Mouse (Mus musculus) ES-E14 (cell line): ENCODE results near the gene Madcam1. TPM values are rescaled to one million over a fixed set of nuclear protein-coding genes. Genes with fewer than 3 reads are reported as not detected.
A peak's percentile ranks its signal among the peaks of the same experiment; 100 is the strongest.

Source experiments
- DNase-seq: peaks from one replicate; pipeline ENCODE4 v3.0.0-alpha.2; 2013; ENCODE audit warnings: low read depth, low spot score
- H3K27ac ChIP-seq: 2 replicates; pipeline ENCODE4 v1.5.1; 2012; ENCODE audit warnings: low read depth, mild to moderate bottlenecking, low read length, moderate library complexity, mixed read lengths; ENCODE audit not compliant: poor library complexity, insufficient read depth, severe bottlenecking
- H3K36me3 ChIP-seq: 2 replicates; pipeline ENCODE4 v1.6.1; 2012; ENCODE audit warnings: mild to moderate bottlenecking, low read length, moderate library complexity, mixed read lengths; ENCODE audit not compliant: control insufficient read depth, poor library complexity, insufficient read depth, severe bottlenecking
- H3K4me1 ChIP-seq, 2 experiments: fragments of 150-350 bp in 1 of 2; sonication (generic) in 1 of 2; 2 replicates each; pipeline ENCODE4 v1.6.1; 2012; ENCODE audit warnings: low read length in 2 of 2, mild to moderate bottlenecking in 1 of 2, mixed read lengths in 1 of 2; ENCODE audit not compliant: control insufficient read depth in 2 of 2, insufficient read depth in 2 of 2, poor library complexity in 1 of 2
- H3K4me3 ChIP-seq, 2 experiments: fragments of 150-350 bp in 1 of 2; sonication (generic) in 1 of 2; 2 replicates each; pipeline ENCODE4 v1.5.1; 2012; ENCODE audit warnings: low read length in 2 of 2, low read depth in 1 of 2, mild to moderate bottlenecking in 1 of 2, mixed read lengths in 1 of 2; ENCODE audit not compliant: insufficient read depth in 1 of 2, poor library complexity in 1 of 2, severe bottlenecking in 1 of 2
- H3K9ac ChIP-seq: 2 replicates; pipeline ENCODE4 v1.6.1; 2012; ENCODE audit warnings: low read depth, mild to moderate bottlenecking, low read length, mixed read lengths; ENCODE audit not compliant: poor library complexity, insufficient read depth, severe bottlenecking
- H3K9me3 ChIP-seq: fragments of 150-350 bp; sonication (generic); 2 replicates; pipeline ENCODE4 v1.6.1; 2012; ENCODE audit warnings: low read depth, mild to moderate bottlenecking, low read length; ENCODE audit not compliant: control insufficient read depth, insufficient read depth
- CHD2 ChIP-seq: IDR thresholded peaks from 2 replicates; pipeline ENCODE4 v1.6.1; 2014; ENCODE audit warnings: mild to moderate bottlenecking, low read depth, low read length, inconsistent platforms
- HCFC1 ChIP-seq: IDR thresholded peaks from 2 replicates; pipeline ENCODE4 v1.6.1; 2012; ENCODE audit warnings: low read length, inconsistent platforms, borderline replicate concordance; ENCODE audit not compliant: insufficient read depth
- MAFK ChIP-seq: IDR thresholded peaks from 2 replicates; pipeline ENCODE4 v1.6.1; 2014; ENCODE audit warnings: mild to moderate bottlenecking, low read depth, low read length, inconsistent platforms; ENCODE audit not compliant: insufficient read depth
- ZC3H11A ChIP-seq: IDR thresholded peaks from 2 replicates; pipeline ENCODE4 v1.6.1; 2012; ENCODE audit warnings: low read depth, mild to moderate bottlenecking, inconsistent platforms, low read length, borderline replicate concordance
- ZNF384 ChIP-seq: IDR thresholded peaks from 2 replicates; pipeline ENCODE4 v1.6.1; 2012; ENCODE audit warnings: low read depth, low read length, inconsistent platforms
- in situ Hi-C, 2 experiments: fragments of 600-800 bp; cut with MboI; formaldehyde crosslinking; loops; one replicate each; pipeline ENCODE4 v1.15.1; 2025; ENCODE audit warnings: low sequenced_read_pairs in 2 of 2, inconsistent platforms in 1 of 2; ENCODE audit not compliant: unreplicated experiment in 2 of 2
- total RNA-seq: library from RNA; depleted of rRNA; stranded (reverse); fragments of 300-350 nt; gene quantifications from 2 replicates; pipeline ENCODE4 v1.2.3, GENCODE M21; 2012

The Madcam1 gene
- total RNA-seq, 1 experiment: 2.7 TPM

GRCm38 (mm10) chr10:79637128-79638110 lies 26.9 kb upstream of the Madcam1 start, which contains the start of gene Shc2:
Shc2 (minus strand) TSS chr10:79637918.
- peaks cover 0 to 17% of the 10 kb centered on the region in 2 experiments; a peak in 1 of 4 replicates for H3K4me1 ChIP-seq
- peak within 1 kb of the TSS; percentile 72 for H3K9ac ChIP-seq
- no peaks in the 10 kb centered on the region for H3K9me3 ChIP-seq
- peak within 1 kb of the TSS; percentile 79 to 85 for H3K4me3 ChIP-seq
- no peaks in the 10 kb centered on the region for H3K36me3 ChIP-seq
- TF ChIP-seq MAFK (no peak), HCFC1 (no peak), CHD2 (no peak), ZC3H11A (no peak), ZNF384 (no peak)
- DNase-seq: peak; percentile 71
- no peak within 1 kb of the TSS for H3K27ac ChIP-seq
- in situ Hi-C loops: no loop called here

GRCm38 (mm10) chr10:79638486-79639204 lies 25.7 kb upstream of the Madcam1 start:
- peak; percentile 76 for DNase-seq
- Histone ChIP-seq H3K9me3 (no peaks in the 10 kb centered on the region), H3K36me3 (no peaks in the 10 kb centered on the region), H3K4me3 (peak overlapping the region; percentile 42 to 85; a peak in 2 of 4 replicates), H3K4me1 (peaks cover 0 to 20% of the 10 kb centered on the region in 2 experiments; a peak in 1 of 4 replicates), H3K27ac (no peak overlapping the region), H3K9ac (no peak overlapping the region; the same call in 1 of the 2 replicates)
- TF ChIP-seq MAFK (no peak), ZNF384 (no peak), CHD2 (no peak), ZC3H11A (no peak), HCFC1 (no peak)
- in situ Hi-C loops: no loop called here

- H3K36me3 ChIP-seq: no peaks in the 10 kb centered on the region
- H3K27ac ChIP-seq: no peak within 1 kb of the TSS
- no peak within 1 kb of the TSS for H3K4me3 ChIP-seq
- H3K9ac ChIP-seq: no peak within 1 kb of the TSS
- H3K9me3 ChIP-seq: no peaks in the 10 kb centered on the region
- in situ Hi-C loops: loop anchor here in 1 of 2 experiments (5.0 kb wide), 1 partner anchor 48 kb away; no protein-coding TSS in a partner anchor
- H3K4me1 ChIP-seq: peaks cover 0 to 3% of the 10 kb centered on the region in 2 experiments; a peak in 1 of 4 replicates
- no peak for TF ChIP-seq ZNF384
- no peak for TF ChIP-seq MAFK
- no peak for TF ChIP-seq CHD2
- no peak for TF ChIP-seq ZC3H11A
- no peak for TF ChIP-seq HCFC1
- no peak for DNase-seq
Measured at GRCm38 (mm10) chr10:79645711-79646110, 18.6 kb upstream of the Madcam1 start, which contains the start of gene Odf3l2. Odf3l2 (minus strand) TSS chr10:79645738.

- no peak overlapping the region for H3K27ac ChIP-seq
- no peaks in the 10 kb centered on the region for H3K9me3 ChIP-seq
- in situ Hi-C loops: loop anchor here in 1 of 2 experiments (5.0 kb wide), 1 partner anchor 52 kb away; no protein-coding TSS in a partner anchor
- no peak overlapping the region for H3K9ac ChIP-seq
- H3K4me1 ChIP-seq: no peaks in the 10 kb centered on the region
- TF ChIP-seq ZC3H11A: peak; percentile 80; the same call in 1 of the 2 replicates
- TF ChIP-seq ZNF384: no peak
- DNase-seq: peak; percentile 66
- no peak overlapping the region for H3K4me3 ChIP-seq
- no peaks in the 10 kb centered on the region for H3K36me3 ChIP-seq
Measured at GRCm38 (mm10) chr10:79649070-79649751, 15.1 kb upstream of the Madcam1 start.
